Mouse (Mus musculus): ENCODE measurements at regions not wholly inside any gene's neighbourhood (a gene's known extent, or its start where the extent isn't known, plus 50 kb on each side); places are given as distances from the start of the nearest gene placed in this dataset.

GRCm38 (mm10) chr17:82171216-82171615 is 433.0 kb upstream of the Slc8a1 start:
- TF ChIP-seq CTCF (conservative IDR thresholded peaks at IDR 0.05; ENCODE audit: low read length), result no peak
- no peak for TF ChIP-seq POU5F1 (IDR thresholded peaks at IDR 0.05; ENCODE audit: borderline replicate concordance, low read length)

Data from E14TG2a.4 (cell line).